Mouse (Mus musculus) testis, adult 2 months (tissue): Measurements from ENCODE around the gene Kcnj9.

Source experiments
- CTCF ChIP-seq: fragments of 200-500 bp; IDR thresholded peaks from 2 replicates; pipeline ENCODE4 v1.5.1; 2012; ENCODE audit warnings: low read depth, mild to moderate bottlenecking, inconsistent platforms, low read length, moderate library complexity; ENCODE audit not compliant: control insufficient read depth, insufficient read depth, insufficient replicate concordance
- POLR2A ChIP-seq: fragments of 200-500 bp; IDR thresholded peaks from 2 replicates; pipeline ENCODE4 v1.6.1; 2012; ENCODE audit warnings: low read depth, mild to moderate bottlenecking, inconsistent platforms, low read length, moderate library complexity; ENCODE audit not compliant: control insufficient read depth

DNA sequence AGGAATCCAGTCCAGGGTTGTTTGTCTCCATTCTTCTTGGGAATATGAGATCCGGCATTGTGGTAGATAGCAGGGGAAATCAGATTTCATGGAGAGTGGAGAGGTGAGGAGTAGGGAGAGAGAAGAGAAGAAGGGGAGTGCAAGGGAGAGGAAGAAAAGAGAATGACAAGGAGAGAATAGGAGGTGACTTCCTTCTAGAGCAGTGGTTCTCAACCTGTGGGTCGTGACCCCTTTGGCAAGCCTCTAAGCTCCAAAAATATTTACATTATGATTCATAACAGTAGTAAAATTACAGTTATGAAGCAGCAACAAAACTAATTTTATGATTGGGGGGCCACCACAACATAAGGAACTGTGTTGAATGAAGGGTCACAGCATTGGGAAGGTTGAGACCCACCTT is 3.8 kb upstream of the Kcnj9 start:
- TF ChIP-seq CTCF (no peak), POLR2A (no peak)
